Mouse (Mus musculus): ENCODE measurements around the gene Mei4.

DNA sequence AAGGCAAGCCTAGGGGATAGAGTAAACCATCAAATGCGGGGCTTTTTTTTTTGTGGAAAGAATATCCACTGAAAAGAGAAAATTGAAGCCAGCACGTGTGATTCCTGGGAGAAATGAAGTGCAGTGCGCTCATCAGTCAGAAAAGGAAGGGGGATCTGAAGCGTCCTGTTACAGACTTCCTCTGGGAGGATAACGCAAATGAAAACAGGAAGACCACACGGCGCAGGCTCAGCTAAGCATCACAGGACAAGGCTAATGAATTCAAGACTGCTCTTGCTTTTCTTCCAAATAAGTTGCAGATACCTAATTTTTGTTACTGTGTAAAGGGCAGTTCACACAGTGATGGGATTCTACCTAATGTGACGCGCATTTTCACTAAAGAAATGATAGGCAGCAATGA, 296.7 kb downstream of the Mei4 start:
- TF ChIP-seq CTCF (IDR thresholded peaks at IDR 0.05; ENCODE audit: low read depth), result no peak
- TF ChIP-seq EP300 (IDR thresholded peaks at IDR 0.05; ENCODE audit: low read depth), result no peak

Measured in liver, postnatal 0 days (tissue).